Mouse (Mus musculus): ENCODE measurements around the gene Rxfp3. TPM values are rescaled to one million over a fixed set of nuclear protein-coding genes. Genes with fewer than 3 reads are reported as not detected.

Rxfp3 gene
- total RNA-seq, 1 experiment, result 0.13 TPM

GRCm38 (mm10) chr15:11054440-11055080 lies 16.8 kb upstream of the Rxfp3 start:
- Histone ChIP-seq H3K27ac (ENCODE audit: insufficient read depth, low read depth, low read length, poor library complexity, severe bottlenecking) (no peak overlapping the region), H3K9me3 (ENCODE audit: control insufficient read depth, insufficient read depth, low read depth, low read length) (peaks cover 3% of the 10 kb centered on the region; the same call in 1 of the 2 replicates), H3K4me1 (ENCODE audit: control insufficient read depth in 2 of 2, insufficient read depth in 2 of 2, low read length in 2 of 2, poor library complexity in 1 of 2) (no peaks in the 10 kb centered on the region), H3K9ac (ENCODE audit: insufficient read depth, low read depth, low read length, poor library complexity, severe bottlenecking) (no peak overlapping the region), H3K36me3 (ENCODE audit: control insufficient read depth, insufficient read depth, low read length, poor library complexity, severe bottlenecking) (no peaks in the 10 kb centered on the region), H3K4me3 (ENCODE audit: insufficient read depth in 1 of 2, low read depth in 1 of 2, low read length in 2 of 2, poor library complexity in 1 of 2, severe bottlenecking in 1 of 2) (no peak overlapping the region)
- DNase-seq (ENCODE audit: low read depth, low spot score), result no peak
- TF ChIP-seq MAFK (IDR thresholded peaks at IDR 0.05; ENCODE audit: insufficient read depth, low read depth, low read length) (no peak), HCFC1 (IDR thresholded peaks at IDR 0.05; ENCODE audit: borderline replicate concordance, insufficient read depth, low read length) (no peak), ZC3H11A (IDR thresholded peaks at IDR 0.05; ENCODE audit: borderline replicate concordance, low read depth, low read length) (no peak), CHD2 (IDR thresholded peaks at IDR 0.05; ENCODE audit: low read depth, low read length) (no peak), ZNF384 (IDR thresholded peaks at IDR 0.05; ENCODE audit: low read depth, low read length) (no peak)
- in situ Hi-C loops (cut with MboI; ENCODE audit: low sequenced_read_pairs in 2 of 2, unreplicated experiment in 2 of 2), result no loop called here

GRCm38 (mm10) chr15:11053678-11054439 lies 16.1 kb upstream of the Rxfp3 start:
- no peak overlapping the region for H3K4me3 ChIP-seq (ENCODE audit: insufficient read depth in 1 of 2, low read depth in 1 of 2, low read length in 2 of 2, poor library complexity in 1 of 2, severe bottlenecking in 1 of 2)
- no peaks in the 10 kb centered on the region for H3K4me1 ChIP-seq (ENCODE audit: control insufficient read depth in 2 of 2, insufficient read depth in 2 of 2, low read length in 2 of 2, poor library complexity in 1 of 2)
- in situ Hi-C loops (cut with MboI; ENCODE audit: low sequenced_read_pairs in 2 of 2, unreplicated experiment in 2 of 2), result no loop called here
- TF ChIP-seq ZNF384 (IDR thresholded peaks at IDR 0.05; ENCODE audit: low read depth, low read length) (no peak), HCFC1 (IDR thresholded peaks at IDR 0.05; ENCODE audit: borderline replicate concordance, insufficient read depth, low read length) (no peak), CHD2 (IDR thresholded peaks at IDR 0.05; ENCODE audit: low read depth, low read length) (no peak), MAFK (IDR thresholded peaks at IDR 0.05; ENCODE audit: insufficient read depth, low read depth, low read length) (no peak), ZC3H11A (IDR thresholded peaks at IDR 0.05; ENCODE audit: borderline replicate concordance, low read depth, low read length) (no peak)
- H3K9me3 ChIP-seq (ENCODE audit: control insufficient read depth, insufficient read depth, low read depth, low read length), result peaks cover 3% of the 10 kb centered on the region; the same call in 1 of the 2 replicates
- DNase-seq (ENCODE audit: low read depth, low spot score), result no peak
- H3K36me3 ChIP-seq (ENCODE audit: control insufficient read depth, insufficient read depth, low read length, poor library complexity, severe bottlenecking), result no peaks in the 10 kb centered on the region
- H3K27ac ChIP-seq (ENCODE audit: insufficient read depth, low read depth, low read length, poor library complexity, severe bottlenecking), result no peak overlapping the region
- no peak overlapping the region for H3K9ac ChIP-seq (ENCODE audit: insufficient read depth, low read depth, low read length, poor library complexity, severe bottlenecking)

GRCm38 (mm10) chr15:11042828-11043227 lies 5.0 kb upstream of the Rxfp3 start:
- no peak for DNase-seq (ENCODE audit: low read depth, low spot score)
- Histone ChIP-seq H3K4me3 (ENCODE audit: insufficient read depth in 1 of 2, low read depth in 1 of 2, low read length in 2 of 2, poor library complexity in 1 of 2, severe bottlenecking in 1 of 2) (no peak overlapping the region), H3K9me3 (ENCODE audit: control insufficient read depth, insufficient read depth, low read depth, low read length) (no peaks in the 10 kb centered on the region), H3K27ac (ENCODE audit: insufficient read depth, low read depth, low read length, poor library complexity, severe bottlenecking) (no peak overlapping the region), H3K4me1 (ENCODE audit: control insufficient read depth in 2 of 2, insufficient read depth in 2 of 2, low read length in 2 of 2, poor library complexity in 1 of 2) (no peaks in the 10 kb centered on the region), H3K9ac (ENCODE audit: insufficient read depth, low read depth, low read length, poor library complexity, severe bottlenecking) (no peak overlapping the region), H3K36me3 (ENCODE audit: control insufficient read depth, insufficient read depth, low read length, poor library complexity, severe bottlenecking) (no peaks in the 10 kb centered on the region)
- in situ Hi-C loops (cut with MboI; ENCODE audit: low sequenced_read_pairs in 2 of 2, unreplicated experiment in 2 of 2), result loop anchor here in 1 of 2 experiments (25.0 kb wide), 1 partner anchor 344 kb away; the partner anchor contains the start of gene Tars
- TF ChIP-seq MAFK (IDR thresholded peaks at IDR 0.05; ENCODE audit: insufficient read depth, low read depth, low read length), result no peak
- no peak for TF ChIP-seq ZC3H11A (IDR thresholded peaks at IDR 0.05; ENCODE audit: borderline replicate concordance, low read depth, low read length)
- TF ChIP-seq CHD2 (IDR thresholded peaks at IDR 0.05; ENCODE audit: low read depth, low read length), result no peak
- TF ChIP-seq HCFC1 (IDR thresholded peaks at IDR 0.05; ENCODE audit: borderline replicate concordance, insufficient read depth, low read length), result no peak
- no peak for TF ChIP-seq ZNF384 (IDR thresholded peaks at IDR 0.05; ENCODE audit: low read depth, low read length)

- no peak overlapping the region for H3K4me3 ChIP-seq (ENCODE audit: insufficient read depth in 1 of 2, low read depth in 1 of 2, low read length in 2 of 2, poor library complexity in 1 of 2, severe bottlenecking in 1 of 2)
- no peaks in the 10 kb centered on the region for H3K9me3 ChIP-seq (ENCODE audit: control insufficient read depth, insufficient read depth, low read depth, low read length)
- H3K27ac ChIP-seq (ENCODE audit: insufficient read depth, low read depth, low read length, poor library complexity, severe bottlenecking), result no peak overlapping the region
- no peak for DNase-seq (ENCODE audit: low read depth, low spot score)
- peaks cover 0 to 10% of the 10 kb centered on the region in 2 experiments; a peak in 1 of 4 replicates for H3K4me1 ChIP-seq (ENCODE audit: control insufficient read depth in 2 of 2, insufficient read depth in 2 of 2, low read length in 2 of 2, poor library complexity in 1 of 2)
- H3K36me3 ChIP-seq (ENCODE audit: control insufficient read depth, insufficient read depth, low read length, poor library complexity, severe bottlenecking), result no peaks in the 10 kb centered on the region
- TF ChIP-seq ZNF384 (IDR thresholded peaks at IDR 0.05; ENCODE audit: low read depth, low read length) (no peak), ZC3H11A (IDR thresholded peaks at IDR 0.05; ENCODE audit: borderline replicate concordance, low read depth, low read length) (no peak), HCFC1 (IDR thresholded peaks at IDR 0.05; ENCODE audit: borderline replicate concordance, insufficient read depth, low read length) (no peak), CHD2 (IDR thresholded peaks at IDR 0.05; ENCODE audit: low read depth, low read length) (no peak), MAFK (IDR thresholded peaks at IDR 0.05; ENCODE audit: insufficient read depth, low read depth, low read length) (no peak)
- in situ Hi-C loops (cut with MboI; ENCODE audit: low sequenced_read_pairs in 2 of 2, unreplicated experiment in 2 of 2), result loop anchor here in 1 of 2 experiments (25.0 kb wide), 1 partner anchor 346 kb away; the partner anchor contains the start of gene Tars
- no peak overlapping the region for H3K9ac ChIP-seq (ENCODE audit: insufficient read depth, low read depth, low read length, poor library complexity, severe bottlenecking)
These were observed 3.4 kb upstream of the Rxfp3 start for GRCm38 (mm10) chr15:11041229-11041628.
